Mouse (Mus musculus): ENCODE data around the gene Smim17.
"Not testable (repeated sequence)": the region's sequence is repeated elsewhere in the genome, so short reads cannot be mapped to it uniquely, and the experiment has no call there.

Smim17 gene

GRCm38 (mm10) chr7:6397996-6398975, at the start of gene Smim17:
TSS of gene Smim17 (plus strand) at chr7:6398715.
- DNase-seq (ENCODE audit: low read depth, low spot score) = no peak

DNA sequence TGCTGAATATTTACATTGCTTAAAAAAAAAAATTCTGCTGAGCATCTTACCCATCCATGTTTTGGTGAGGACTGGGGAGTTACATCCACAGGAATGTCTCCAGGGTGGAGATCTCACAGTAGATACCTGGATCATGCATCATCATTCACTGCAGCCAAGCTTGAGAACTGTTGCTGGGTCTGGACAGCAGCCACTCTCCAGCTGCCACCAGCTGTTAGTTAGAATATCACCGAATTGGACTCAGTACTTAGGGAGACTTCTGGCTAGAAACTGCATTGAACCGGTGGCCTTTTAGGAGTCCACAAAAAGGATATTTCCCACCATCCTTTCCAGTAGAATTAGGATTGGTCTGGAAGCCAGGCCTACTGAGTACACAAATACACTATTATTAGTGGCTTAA, 40.4 kb upstream of the Smim17 start:
- DNase-seq (ENCODE audit: low read depth, low spot score) = no peak

GRCm38 (mm10) chr7:6358937-6359590, 39.5 kb upstream of the Smim17 start:
- no peak for DNase-seq (ENCODE audit: low read depth, low spot score)

DNA sequence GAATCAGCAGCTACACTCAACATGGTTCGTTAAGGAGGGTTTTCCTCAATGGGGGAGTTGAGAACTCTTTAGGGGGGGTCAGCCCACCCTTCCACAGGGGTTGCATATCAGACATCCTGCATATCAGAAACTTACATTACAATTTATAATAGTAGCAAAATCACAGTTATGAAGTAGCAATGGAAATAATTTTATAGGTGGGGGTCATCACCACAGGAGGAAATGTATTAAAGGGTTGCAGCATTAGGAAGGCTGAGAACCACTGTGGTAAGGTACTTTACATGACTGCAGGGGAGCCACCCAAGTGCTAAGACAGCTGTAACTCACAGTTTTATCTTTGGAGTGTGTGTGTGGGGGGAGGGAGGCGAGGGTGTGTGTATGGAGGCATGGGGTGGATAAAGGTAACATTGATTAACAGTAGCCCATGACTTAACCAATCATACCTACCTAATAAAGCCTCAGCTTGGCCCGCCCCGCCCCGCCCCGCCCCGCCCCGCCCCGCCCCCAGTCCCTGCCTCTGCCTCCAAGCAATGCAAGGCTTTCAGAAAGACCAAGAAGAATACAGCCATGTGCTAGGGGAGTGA, 37.9 kb upstream of the Smim17 start:
- no peak for DNase-seq (ENCODE audit: low read depth, low spot score)

GRCm38 (mm10) chr7:6361756-6362155, 36.8 kb upstream of the Smim17 start:
- DNase-seq (ENCODE audit: low read depth, low spot score) = no peak

- peak; percentile 96 for DNase-seq (ENCODE audit: low read depth, low spot score)
Observed at GRCm38 (mm10) chr7:6362268-6363046, 36.1 kb upstream of the Smim17 start.

- DNase-seq (ENCODE audit: low read depth, low spot score) = peak; percentile 83
Observed at GRCm38 (mm10) chr7:6363047-6363488, 35.4 kb upstream of the Smim17 start, which contains the start of gene Zfp78. TSS of gene Zfp78 (plus strand) at chr7:6363280.

GRCm38 (mm10) chr7:6364761-6365160, 33.8 kb upstream of the Smim17 start:
- no peak for DNase-seq (ENCODE audit: low read depth, low spot score)

- no peak for DNase-seq (ENCODE audit: low read depth, low spot score)
Observed at GRCm38 (mm10) chr7:6367185-6367584, 31.3 kb upstream of the Smim17 start.

- not testable (repeated sequence) for DNase-seq (ENCODE audit: low read depth, low spot score)
Observed at GRCm38 (mm10) chr7:6368146-6368545, 30.4 kb upstream of the Smim17 start.

DNA sequence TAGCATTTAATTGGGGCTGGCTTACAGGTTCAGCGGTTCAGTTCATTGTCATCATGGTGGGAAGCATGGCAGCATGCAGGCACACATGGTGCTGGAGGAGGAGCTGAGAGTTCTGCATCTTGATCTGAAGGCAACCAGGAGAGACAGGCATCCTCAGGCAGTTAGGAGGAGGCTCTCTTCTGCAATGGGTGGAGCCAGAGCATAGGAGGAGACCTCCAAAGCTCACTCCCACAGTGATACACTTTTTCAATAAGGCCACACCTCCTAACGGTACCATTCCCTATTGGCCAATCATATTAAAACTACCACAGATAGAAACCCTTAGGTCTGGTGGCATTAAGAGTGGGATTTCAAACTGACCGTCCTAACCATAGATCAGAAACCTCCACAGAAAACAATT, 29.1 kb upstream of the Smim17 start:
- DNase-seq (ENCODE audit: low read depth, low spot score) = no peak

GRCm38 (mm10) chr7:6372993-6373392, 25.5 kb upstream of the Smim17 start:
- no peak for DNase-seq (ENCODE audit: low read depth, low spot score)

GRCm38 (mm10) chr7:6378441-6378840, 20.1 kb upstream of the Smim17 start:
- DNase-seq (ENCODE audit: low read depth, low spot score) = no peak

DNA sequence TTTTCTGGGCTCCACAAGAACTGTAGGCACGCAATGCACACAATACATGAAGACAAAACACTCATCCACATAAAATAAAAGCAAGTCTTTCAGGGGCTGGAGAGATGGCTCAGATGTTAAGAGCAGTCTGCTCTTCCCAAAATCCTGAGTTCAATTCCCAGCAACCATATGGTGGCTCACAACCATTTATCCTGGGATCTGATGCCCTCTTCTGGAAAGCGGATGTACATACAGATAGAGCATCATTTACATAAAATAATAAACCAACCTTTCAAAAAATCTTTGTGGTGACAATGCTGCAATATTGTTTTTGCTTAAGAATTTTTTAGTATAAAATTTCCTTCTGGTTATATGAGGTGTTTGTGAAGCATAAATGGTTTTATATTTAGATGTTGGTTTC, 17.1 kb upstream of the Smim17 start:
- no peak for DNase-seq (ENCODE audit: low read depth, low spot score)

- DNase-seq (ENCODE audit: low read depth, low spot score) = peak; percentile 89
Observed at GRCm38 (mm10) chr7:6383044-6383455, 15.5 kb upstream of the Smim17 start, which contains the start of gene Zfp28. TSS of gene Zfp28 (plus strand) at chr7:6383295.

DNA sequence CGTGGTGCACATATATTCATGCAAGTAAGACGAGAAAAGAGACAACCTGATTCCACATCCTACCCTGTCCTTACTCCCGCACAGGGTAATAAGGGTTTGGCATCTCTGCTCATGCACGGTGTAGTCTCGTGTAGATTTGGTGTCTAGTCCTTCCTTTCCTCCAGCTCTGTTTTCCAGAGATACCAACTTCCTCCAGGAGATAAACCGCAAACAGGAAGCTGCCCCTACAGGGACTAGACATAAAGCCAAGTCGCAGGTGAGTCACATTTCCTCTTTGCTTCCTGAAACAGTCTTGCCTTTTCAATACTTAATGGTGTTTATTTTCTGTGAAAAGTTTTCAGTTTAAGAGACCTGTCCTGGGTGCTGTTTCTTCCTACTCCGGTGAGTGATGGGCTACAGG, 14.5 kb upstream of the Smim17 start:
- no peak for DNase-seq (ENCODE audit: low read depth, low spot score)

GRCm38 (mm10) chr7:6386995-6387394, 11.5 kb upstream of the Smim17 start:
- no peak for DNase-seq (ENCODE audit: low read depth, low spot score)

DNA sequence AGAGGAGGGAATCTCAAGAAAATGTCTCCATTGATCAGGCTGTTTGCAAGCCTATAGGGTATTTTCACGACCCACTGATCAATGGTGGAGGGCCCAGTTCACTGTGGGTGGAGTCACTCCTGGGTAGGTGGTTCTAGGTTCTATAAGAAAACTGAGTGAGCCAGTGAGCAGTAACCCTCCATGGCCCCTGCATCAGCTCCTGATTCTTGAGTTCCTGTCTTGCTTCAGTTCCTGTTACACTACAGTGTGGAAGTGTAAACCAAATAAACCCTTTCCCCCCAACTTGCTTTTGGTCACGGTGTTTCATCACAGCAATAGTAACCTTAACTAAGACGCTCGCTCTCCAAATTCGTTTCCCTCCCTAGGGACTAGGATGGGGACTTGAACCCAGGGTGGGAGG, 9.5 kb upstream of the Smim17 start:
- no peak for DNase-seq (ENCODE audit: low read depth, low spot score)

- no peak for DNase-seq (ENCODE audit: low read depth, low spot score)
Observed at GRCm38 (mm10) chr7:6389449-6389848, 9.1 kb upstream of the Smim17 start.

- DNase-seq (ENCODE audit: low read depth, low spot score) = peak; percentile 91
Observed at GRCm38 (mm10) chr7:6410043-6410442, 11.5 kb downstream of the Smim17 start, which contains the start of gene Gm20715. TSS of gene Gm20715 (plus strand) at chr7:6410277.

Data from WW6 (cell line).